Mouse (Mus musculus) G1E (cell line): Measurements from ENCODE around the gene Fgfr3. TPM values are rescaled to one million over a fixed set of nuclear protein-coding genes. Genes with fewer than 3 reads are reported as not detected.

Experiments
- ATAC-seq: 2 replicates; pipeline ENCODE4 v1.8.0; 2016; ENCODE audit warnings: mild to moderate bottlenecking; ENCODE audit not compliant: insufficient number of reproducible peaks, poor library complexity, low FRiP score, severe bottlenecking; ENCODE audit errors: extremely low read depth
- DNase-seq: peaks from one replicate; pipeline ENCODE4 v3.0.0; 2012; ENCODE audit warnings: low spot score
- H3K27me3 ChIP-seq: 2 replicates; pipeline ENCODE4 v1.6.1; 2012; ENCODE audit warnings: mild to moderate bottlenecking, low read length, inconsistent platforms; ENCODE audit not compliant: insufficient read depth
- H3K36me3 ChIP-seq: replicated peaks from 2 replicates; pipeline ENCODE3; 2012; ENCODE audit warnings: mild to moderate bottlenecking, inconsistent platforms
- H3K4me1 ChIP-seq: 2 replicates; pipeline ENCODE4 v1.6.1; 2012; ENCODE audit warnings: low read depth, low read length, inconsistent platforms, mixed read lengths; ENCODE audit not compliant: insufficient read depth
- H3K4me3 ChIP-seq: 2 replicates; pipeline ENCODE4 v1.5.1; 2012; ENCODE audit warnings: low read depth, mild to moderate bottlenecking, inconsistent platforms, low read length, moderate library complexity, mixed read lengths
- H3K9me3 ChIP-seq: replicated peaks from 2 replicates; pipeline ENCODE4 v1.6.1; 2012; ENCODE audit warnings: inconsistent platforms
- CTCF ChIP-seq: IDR thresholded peaks from 2 replicates; pipeline ENCODE4 v1.5.1; 2012; ENCODE audit warnings: low read depth, low read length, inconsistent platforms, mixed read lengths
- GATA1 ChIP-seq: IDR thresholded peaks from 2 replicates; pipeline ENCODE4 v1.6.1; 2012; ENCODE audit warnings: borderline replicate concordance, low read length, inconsistent platforms, mixed read lengths
- GATA2 ChIP-seq: IDR thresholded peaks from 2 replicates; pipeline ENCODE4 v1.6.1; 2012; ENCODE audit warnings: low read depth, low read length, inconsistent platforms, borderline replicate concordance
- POLR2AphosphoS5 ChIP-seq: IDR thresholded peaks from 2 replicates; pipeline ENCODE4 v1.6.1; 2012; ENCODE audit warnings: low read depth, low read length, inconsistent platforms; ENCODE audit not compliant: insufficient replicate concordance
- TAL1 ChIP-seq: conservative IDR thresholded peaks from 2 replicates; pipeline ENCODE4 v1.6.1; 2012; ENCODE audit warnings: low read depth, low read length, inconsistent platforms, mixed read lengths
- polyA plus RNA-seq: library from polyadenylated mRNA; stranded (reverse); fragments of >175 nt; gene quantifications from 2 replicates; pipeline ENCODE4 v1.2.3, GENCODE M21; 2012
- total RNA-seq, 2 experiments: library from RNA; stranded (forward) in 1 of 2; stranded (reverse) in 1 of 2; fragments of 200-1000 nt in 1 of 2; fragments of >200 nt in 1 of 2; fragmentation: Nextera tagmentation in 1 of 2; gene quantifications; 2 replicates each; pipeline ENCODE4 v1.2.3; 2014 to 2017

Fgfr3 gene
- total and polyA plus RNA-seq, 3 experiments, result 0.03 to 0.22 TPM; not detected in 1

- no peaks in the 10 kb centered on the region for H3K36me3 ChIP-seq
- H3K4me3 ChIP-seq, result no peak overlapping the region
- H3K27me3 ChIP-seq, result peaks cover 40% of the 10 kb centered on the region
- H3K9me3 ChIP-seq, result no peaks in the 10 kb centered on the region
- TF ChIP-seq CTCF (no peak), POLR2AphosphoS5 (no peak), GATA2 (no peak), GATA1 (no peak), TAL1 (no peak)
- ATAC-seq (no peak), DNase-seq (no peak)
- H3K4me1 ChIP-seq, result peaks cover 50% of the 10 kb centered on the region
Observed at GRCm38 (mm10) chr5:33683897-33684652, 37.4 kb upstream of the Fgfr3 start.

- H3K4me1 ChIP-seq, result peaks cover 42% of the 10 kb centered on the region
- H3K4me3 ChIP-seq, result no peak overlapping the region
- no peaks in the 10 kb centered on the region for H3K9me3 ChIP-seq
- DNase-seq (no peak), ATAC-seq (no peak)
- TF ChIP-seq GATA2 (no peak), CTCF (no peak), TAL1 (no peak), GATA1 (no peak), POLR2AphosphoS5 (no peak)
- H3K36me3 ChIP-seq, result no peaks in the 10 kb centered on the region
- peaks cover 47% of the 10 kb centered on the region for H3K27me3 ChIP-seq
Observed at GRCm38 (mm10) chr5:33684932-33685331, 36.5 kb upstream of the Fgfr3 start.

- TF ChIP-seq TAL1 (no peak), GATA1 (no peak)
- H3K4me1 ChIP-seq, result peaks cover 22% of the 10 kb centered on the region
- peaks cover 60% of the 10 kb centered on the region for H3K27me3 ChIP-seq
- no peaks in the 10 kb centered on the region for H3K9me3 ChIP-seq
- ATAC-seq (no peak), DNase-seq (no peak)
- no peaks in the 10 kb centered on the region for H3K36me3 ChIP-seq
- H3K4me3 ChIP-seq, result no peak overlapping the region
Observed at GRCm38 (mm10) chr5:33687142-33687541, 34.3 kb upstream of the Fgfr3 start.

- H3K9me3 ChIP-seq, result no peaks in the 10 kb centered on the region
- no peak for ATAC-seq
- H3K4me1 ChIP-seq, result peaks cover 9% of the 10 kb centered on the region
- no peak for DNase-seq
- no peak overlapping the region for H3K4me3 ChIP-seq
- peaks cover 72% of the 10 kb centered on the region for H3K27me3 ChIP-seq
- TF ChIP-seq TAL1, result no peak
- TF ChIP-seq POLR2AphosphoS5, result no peak
- no peak for TF ChIP-seq GATA2
- TF ChIP-seq CTCF, result no peak
- no peak for TF ChIP-seq GATA1
- H3K36me3 ChIP-seq, result no peaks in the 10 kb centered on the region
Observed at GRCm38 (mm10) chr5:33688278-33689220, 32.9 kb upstream of the Fgfr3 start.

GRCm38 (mm10) chr5:33689221-33689844 is 32.1 kb upstream of the Fgfr3 start:
- Histone ChIP-seq H3K27me3 (peaks cover 79% of the 10 kb centered on the region), H3K4me3 (no peak overlapping the region), H3K4me1 (peaks cover 2% of the 10 kb centered on the region; the same call in 1 of the 2 replicates), H3K36me3 (no peaks in the 10 kb centered on the region), H3K9me3 (no peaks in the 10 kb centered on the region)
- DNase-seq, result no peak
- TF ChIP-seq TAL1 (no peak), CTCF (no peak), GATA1 (no peak), POLR2AphosphoS5 (no peak), GATA2 (no peak)
- no peak for ATAC-seq

- Histone ChIP-seq H3K4me3 (no peak overlapping the region), H3K27me3 (peaks cover 81% of the 10 kb centered on the region)
Observed at GRCm38 (mm10) chr5:33689852-33690645, 31.4 kb upstream of the Fgfr3 start.

More at GRCm38 (mm10) chr5:33689852-33690645, 31.4 kb upstream of the Fgfr3 start:
- Histone ChIP-seq H3K4me1 (peaks cover 2% of the 10 kb centered on the region; the same call in 1 of the 2 replicates), H3K9me3 (no peaks in the 10 kb centered on the region), H3K36me3 (no peaks in the 10 kb centered on the region)
- DNase-seq, result no peak
- TF ChIP-seq GATA1, result no peak
- TF ChIP-seq CTCF, result no peak
- no peak for TF ChIP-seq GATA2
- no peak for TF ChIP-seq TAL1
- TF ChIP-seq POLR2AphosphoS5, result no peak
- ATAC-seq, result no peak
